Comparison of ENCODE assay signal across 8 mouse cellular contexts in the genomic region with DNA sequence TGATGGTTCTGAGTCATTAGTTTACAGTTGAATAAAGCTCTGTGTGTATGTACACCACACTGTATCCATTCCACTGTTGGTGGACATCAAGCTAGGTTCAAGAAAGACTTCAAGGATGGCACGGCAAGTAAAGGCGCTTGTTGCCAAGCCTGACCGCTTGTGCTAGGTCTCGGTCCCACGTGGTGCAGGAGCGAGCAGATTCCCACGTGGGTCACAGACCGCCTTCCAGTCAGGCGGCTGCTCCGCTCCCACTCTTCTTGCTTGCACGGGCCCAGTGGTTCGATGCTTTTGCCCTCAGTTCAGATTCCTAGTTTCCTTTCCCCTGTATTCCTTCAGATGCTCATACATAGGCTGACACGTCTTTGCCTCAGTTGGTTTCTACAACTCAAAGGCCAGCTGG. TPM values are rescaled to one million over a fixed set of nuclear protein-coding genes. Genes with fewer than 3 reads are reported as not detected.
DNase-seq lines count a peak whose midpoint lies in the region; ATAC-seq and TF ChIP-seq lines count a peak whose summit lies in the region.

No protein-coding gene starts in this region.

- H3K4me2 ChIP-seq in kidney, postnatal 0 days (ENCODE audit: low read length), result peak overlapping the region; percentile 90
- H3K4me2 ChIP-seq in hindbrain, embryonic 15.5 days, result peak overlapping the region; percentile 98
- peak overlapping the region; percentile 48 for H3K4me2 ChIP-seq in midbrain, embryonic 15.5 days

- no peak for ATAC-seq in kidney, postnatal 0 days (replicated peaks; ENCODE audit: low FRiP score, low read depth)
- ATAC-seq in hindbrain, embryonic 15.5 days (ENCODE audit: low FRiP score, low read depth), result no peak
- ATAC-seq in midbrain, embryonic 15.5 days (replicated peaks), result no peak

- WGBS in kidney, postnatal 0 days, result 77% methylated on average over 13 of the region's 13 CpGs
- 83% methylated on average over 13 of the region's 13 CpGs for WGBS in hindbrain, embryonic 15.5 days
- 87% methylated on average over 13 of the region's 13 CpGs for WGBS in midbrain, embryonic 15.5 days
- WGBS in heart, embryonic 10.5 days, result 86% methylated on average over 13 of the region's 13 CpGs

- H3K9me3 ChIP-seq in kidney, postnatal 0 days (replicated peaks; ENCODE audit: low read length), result no peaks in the 10 kb centered on the region
- H3K9me3 ChIP-seq in hindbrain, embryonic 15.5 days, result no peaks in the 10 kb centered on the region
- H3K9me3 ChIP-seq in midbrain, embryonic 15.5 days, result no peaks in the 10 kb centered on the region
- no peaks in the 10 kb centered on the region for H3K9me3 ChIP-seq in heart, embryonic 10.5 days

- H3K27ac ChIP-seq in kidney, postnatal 0 days, result no peak overlapping the region
- peak overlapping the region; percentile 97; the same call in 1 of the 2 replicates for H3K27ac ChIP-seq in hindbrain, embryonic 15.5 days (replicated peaks)
- H3K27ac ChIP-seq in midbrain, embryonic 15.5 days, result peak overlapping the region; percentile 98
- no peak overlapping the region; the same call in 1 of the 2 replicates for H3K27ac ChIP-seq in heart, embryonic 10.5 days

- H3K4me3 ChIP-seq in kidney, postnatal 0 days (replicated peaks; ENCODE audit: low read depth, low read length), result peak overlapping the region; percentile 84; the same call in 1 of the 2 replicates
- peak overlapping the region; percentile 94; the same call in 1 of the 2 replicates for H3K4me3 ChIP-seq in hindbrain, embryonic 15.5 days
- peak overlapping the region; percentile 91 for H3K4me3 ChIP-seq in midbrain, embryonic 15.5 days
- no peak overlapping the region; the same call in 1 of the 2 replicates for H3K4me3 ChIP-seq in heart, embryonic 10.5 days

- H3K27me3 ChIP-seq in kidney, postnatal 0 days (ENCODE audit: insufficient read depth, low read length), result no peaks in the 10 kb centered on the region
- no peaks in the 10 kb centered on the region for H3K27me3 ChIP-seq in hindbrain, embryonic 15.5 days
- H3K27me3 ChIP-seq in midbrain, embryonic 15.5 days (replicated peaks), result no peaks in the 10 kb centered on the region
- H3K27me3 ChIP-seq in heart, embryonic 10.5 days (ENCODE audit: insufficient read depth, poor library complexity, severe bottlenecking), result no peaks in the 10 kb centered on the region

- no peak overlapping the region for H3K9ac ChIP-seq in kidney, postnatal 0 days (ENCODE audit: low read depth, low read length)
- H3K9ac ChIP-seq in hindbrain, embryonic 15.5 days, result no peak overlapping the region; the same call in 1 of the 2 replicates
- peak overlapping the region; percentile 93; the same call in 1 of the 2 replicates for H3K9ac ChIP-seq in midbrain, embryonic 15.5 days

- H3K4me1 ChIP-seq in kidney, postnatal 0 days (replicated peaks; ENCODE audit: insufficient read depth, low read length), result peaks cover 16% of the 10 kb centered on the region
- peaks cover 31% of the 10 kb centered on the region for H3K4me1 ChIP-seq in hindbrain, embryonic 15.5 days (replicated peaks)
- peaks cover 28% of the 10 kb centered on the region for H3K4me1 ChIP-seq in midbrain, embryonic 15.5 days
- peaks cover 24% of the 10 kb centered on the region for H3K4me1 ChIP-seq in heart, embryonic 10.5 days

- DNase-seq in kidney, postnatal 0 days (ENCODE audit: low spot score), result no peak
- no peak for DNase-seq in kidney, postnatal 14 days
- DNase-seq in cerebellum, postnatal 14 days, result peak; percentile 39 to 40
- DNase-seq in ovary, postnatal 36 days (ENCODE audit: low spot score), result no peak
- no peak for DNase-seq in adrenal gland, postnatal 4 days (ENCODE audit: low spot score in 2 of 2)
- no peak for DNase-seq in heart, embryonic 10.5 days (ENCODE audit: low spot score)

- H3K36me3 ChIP-seq in kidney, postnatal 0 days (ENCODE audit: insufficient read depth, low read length), result no peaks in the 10 kb centered on the region
- no peaks in the 10 kb centered on the region for H3K36me3 ChIP-seq in hindbrain, embryonic 15.5 days
- no peaks in the 10 kb centered on the region for H3K36me3 ChIP-seq in midbrain, embryonic 15.5 days (replicated peaks)
- H3K36me3 ChIP-seq in heart, embryonic 10.5 days, result no peaks in the 10 kb centered on the region

- no peak for TF ChIP-seq CTCF in kidney, postnatal 0 days (IDR thresholded peaks at IDR 0.05; ENCODE audit: low read depth)

RNA-seq across cellular contexts. Expression of a gene that starts 1.5 kb away (rescaled TPM):
- 14.6 and 15.5 TPM in 2 replicates for polyA plus RNA-seq in kidney, postnatal 0 days (2015; fragmentation: Nextera tagmentation; extraction: Ambion mirVana)
- 9.7 and 10.0 TPM in 2 replicates for polyA plus RNA-seq in hindbrain, embryonic 15.5 days (2015; fragmentation: Nextera tagmentation; extraction: Ambion mirVana)
- 9.2 and 10.6 TPM in 2 replicates for polyA plus RNA-seq in midbrain, embryonic 15.5 days (2015; fragmentation: Nextera tagmentation; extraction: Ambion mirVana)
- total RNA-seq in adrenal gland, postnatal 4 days (2021), result 10 to 100 TPM; 17.1 to 17.4 TPM
- 15.9 and 16.1 TPM in 2 replicates for polyA plus RNA-seq in heart, embryonic 10.5 days (2016; fragmentation: Nextera tagmentation; extraction: Ambion mirVana)

RNA-seq across cellular contexts. Expression of a gene that starts 1.5 kb away (rescaled TPM):
- 429 and 450 TPM in 2 replicates for polyA plus RNA-seq in kidney, postnatal 0 days (2015; fragmentation: Nextera tagmentation; extraction: Ambion mirVana)
- polyA plus RNA-seq in hindbrain, embryonic 15.5 days (2015; fragmentation: Nextera tagmentation; extraction: Ambion mirVana), result 473 and 479 TPM in 2 replicates
- polyA plus RNA-seq in midbrain, embryonic 15.5 days (2015; fragmentation: Nextera tagmentation; extraction: Ambion mirVana), result 484 and 504 TPM in 2 replicates
- total RNA-seq in adrenal gland, postnatal 4 days (2021), result 100 to 1,000 TPM; 310 to 330 TPM
- 521 and 603 TPM in 2 replicates for polyA plus RNA-seq in heart, embryonic 10.5 days (2016; fragmentation: Nextera tagmentation; extraction: Ambion mirVana)

RNA-seq across cellular contexts. Expression of a gene that starts 37.9 kb away (rescaled TPM):
- 60.0 and 66.9 TPM in 2 replicates for polyA plus RNA-seq in kidney, postnatal 0 days (2015; fragmentation: Nextera tagmentation; extraction: Ambion mirVana)
- 11.1 and 15.6 TPM in 2 replicates for polyA plus RNA-seq in hindbrain, embryonic 15.5 days (2015; fragmentation: Nextera tagmentation; extraction: Ambion mirVana)
- 14.3 and 15.7 TPM in 2 replicates for polyA plus RNA-seq in midbrain, embryonic 15.5 days (2015; fragmentation: Nextera tagmentation; extraction: Ambion mirVana)
- 100 to 1,000 TPM; 103 to 106 TPM for total RNA-seq in adrenal gland, postnatal 4 days (2021)
- polyA plus RNA-seq in heart, embryonic 10.5 days (2016; fragmentation: Nextera tagmentation; extraction: Ambion mirVana), result 7.3 and 8.4 TPM in 2 replicates

Comparison
In these comparisons a context has a peak if more than half of its experiments do, and no peak if none do; other contexts are left out.
1. DNase-seq: peak in cerebellum, postnatal 14 days (2 of 2); none in kidney, postnatal 0 days (single experiment), kidney, postnatal 14 days (single experiment), ovary, postnatal 36 days (single experiment), adrenal gland, postnatal 4 days (0 of 2) and heart, embryonic 10.5 days (single experiment).
2. H3K27ac ChIP-seq: peak in hindbrain, embryonic 15.5 days (single experiment) and midbrain, embryonic 15.5 days (single experiment); none in kidney, postnatal 0 days (single experiment) and heart, embryonic 10.5 days (single experiment).
3. H3K4me2 ChIP-seq: peak in every context shown above with its lines; median percentile 98 in hindbrain, embryonic 15.5 days; 90 in kidney, postnatal 0 days; 48 in midbrain, embryonic 15.5 days.